Mouse (Mus musculus) gastrocnemius, adult 2 months (tissue): Measurements from ENCODE around the gene Ldhb. TPM values are rescaled to one million over a fixed set of nuclear protein-coding genes. Genes with fewer than 3 reads are reported as not detected.
"Not testable (repeated sequence)": the region's sequence is repeated elsewhere in the genome, so short reads cannot be mapped to it uniquely, and the experiment has no call there.

Source experiments
- DNase-seq: peaks from one replicate; pipeline ENCODE4 v3.0.0; 2022
- H3K27ac ChIP-seq: fragments of 200-600 bp; 2 replicates; pipeline ENCODE4 v1.8.1; 2022; ENCODE audit warnings: mild to moderate bottlenecking
- H3K4me3 ChIP-seq: fragments of 200-600 bp; 2 replicates; pipeline ENCODE4 v1.8.1; 2022; ENCODE audit warnings: mild to moderate bottlenecking, moderate library complexity
- CTCF ChIP-seq: fragments of 200-600 bp; IDR thresholded peaks from 2 replicates; pipeline ENCODE4 v1.8.1; 2022; ENCODE audit warnings: antibody characterized with exemption, mild to moderate bottlenecking, moderate library complexity
- intact Hi-C: fragments of 180-260 bp; cut with DNase I; formaldehyde crosslinking; loops from one replicate; pipeline ENCODE4 v1.15.1; 2025
- total RNA-seq, 2 experiments: library from RNA; stranded (reverse); gene quantifications; 2 replicates each; pipeline ENCODE4 v1.2.3; 2021

Gene Ldhb
- total RNA-seq, 2 experiments from 2014 or later = 299 to 1,071 TPM

GRCm38 (mm10) chr6:142532686-142533085 lies 24.9 kb upstream of the Ldhb start:
- TF ChIP-seq CTCF = no peak
- intact Hi-C loops = loop anchor here (5.0 kb wide), 1 partner anchor 40 kb away; the partner anchor contains the start of gene Kcnj8
- Histone ChIP-seq H3K4me3 (no peak overlapping the region), H3K27ac (peak overlapping the region; percentile 56)
- DNase-seq = no peak

GRCm38 (mm10) chr6:142532141-142532540 lies 24.4 kb upstream of the Ldhb start:
- intact Hi-C loops = loop anchor here (5.0 kb wide), 1 partner anchor 40 kb away; the partner anchor contains the start of gene Kcnj8
- no peak for DNase-seq
- no peak for TF ChIP-seq CTCF
- Histone ChIP-seq H3K27ac (no peak overlapping the region), H3K4me3 (no peak overlapping the region)

- no peak overlapping the region for H3K4me3 ChIP-seq
- no peak for DNase-seq
- no peak for TF ChIP-seq CTCF
- intact Hi-C loops = loop anchor here (5.0 kb wide), 1 partner anchor 42 kb away; the partner anchor contains the start of gene Kcnj8
- H3K27ac ChIP-seq = peak overlapping the region; percentile 25; the same call in 1 of the 2 replicates
These were observed 22.6 kb upstream of the Ldhb start for GRCm38 (mm10) chr6:142530378-142530777.

- intact Hi-C loops = loop anchor here (5.0 kb wide), 1 partner anchor 43 kb away; the partner anchor contains the start of gene Kcnj8
- no peak for TF ChIP-seq CTCF
- Histone ChIP-seq H3K27ac (no peak overlapping the region), H3K4me3 (no peak overlapping the region)
- DNase-seq = no peak
These were observed 21.9 kb upstream of the Ldhb start for GRCm38 (mm10) chr6:142529680-142530079.

- DNase-seq = no peak
- intact Hi-C loops = no loop called here
- no peak for TF ChIP-seq CTCF
- Histone ChIP-seq H3K4me3 (no peak overlapping the region), H3K27ac (peak overlapping the region; percentile 16)
These were observed 20.3 kb upstream of the Ldhb start for GRCm38 (mm10) chr6:142527931-142528562.

- Histone ChIP-seq H3K27ac (no peak overlapping the region), H3K4me3 (no peak overlapping the region)
- intact Hi-C loops = loop anchor here (1.0 kb wide), 1 partner anchor 211 kb away; no protein-coding TSS in a partner anchor
- TF ChIP-seq CTCF = peak; percentile 86
- DNase-seq = peak; percentile 64
These were observed 17.0 kb upstream of the Ldhb start for GRCm38 (mm10) chr6:142524635-142525308.

- Histone ChIP-seq H3K27ac (peak overlapping the region; percentile 31; the same call in 1 of the 2 replicates), H3K4me3 (no peak overlapping the region)
- DNase-seq = peak; percentile 49
- TF ChIP-seq CTCF = no peak
- intact Hi-C loops = no loop called here
These were observed 13.9 kb upstream of the Ldhb start for GRCm38 (mm10) chr6:142521591-142522110.

- DNase-seq = no peak
- intact Hi-C loops = loop anchor here (5.0 kb wide), 1 partner anchor 132 kb away; the partner anchor contains the start of genes Golt1b and Recql
- TF ChIP-seq CTCF = peak; percentile 85
- no peak overlapping the region for H3K4me3 ChIP-seq
- no peak overlapping the region for H3K27ac ChIP-seq
These were observed 11.4 kb upstream of the Ldhb start for GRCm38 (mm10) chr6:142519110-142519509.

GRCm38 (mm10) chr6:142515379-142515778 lies 7.6 kb upstream of the Ldhb start:
- not testable (repeated sequence) for DNase-seq, H3K27ac ChIP-seq, H3K4me3 ChIP-seq
- intact Hi-C loops = loop anchor here (5.0 kb wide), 1 partner anchor 128 kb away; the partner anchor contains the start of genes Golt1b and Recql

GRCm38 (mm10) chr6:142514912-142515311 lies 7.2 kb upstream of the Ldhb start:
- H3K27ac ChIP-seq = no peak overlapping the region
- H3K4me3 ChIP-seq = no peak overlapping the region
- TF ChIP-seq CTCF = peak; percentile 56
- intact Hi-C loops = loop anchor here (5.0 kb wide), 1 partner anchor 128 kb away; the partner anchor contains the start of genes Golt1b and Recql
- DNase-seq = no peak

GRCm38 (mm10) chr6:142512902-142513301 lies 5.1 kb upstream of the Ldhb start:
- intact Hi-C loops = no loop called here
- no peak overlapping the region for H3K27ac ChIP-seq
- DNase-seq = no peak
- no peak for TF ChIP-seq CTCF
- H3K4me3 ChIP-seq = no peak overlapping the region

GRCm38 (mm10) chr6:142511516-142512135 lies 3.9 kb upstream of the Ldhb start:
- no peak overlapping the region for H3K27ac ChIP-seq
- no peak for DNase-seq
- intact Hi-C loops = no loop called here
- no peak overlapping the region for H3K4me3 ChIP-seq
- TF ChIP-seq CTCF = no peak
